Mouse (Mus musculus) embryo, embryonic 10 days (tissue): ENCODE results near the gene Ifitm10.
"Not testable (repeated sequence)": the region's sequence is repeated elsewhere in the genome, so short reads cannot be mapped to it uniquely, and the experiment has no call there.

Experiments
- DNase-seq: peaks from one replicate; pipeline ENCODE4 v3.0.0-alpha.2; 2015; ENCODE audit warnings: low spot score

Gene Ifitm10

DNA sequence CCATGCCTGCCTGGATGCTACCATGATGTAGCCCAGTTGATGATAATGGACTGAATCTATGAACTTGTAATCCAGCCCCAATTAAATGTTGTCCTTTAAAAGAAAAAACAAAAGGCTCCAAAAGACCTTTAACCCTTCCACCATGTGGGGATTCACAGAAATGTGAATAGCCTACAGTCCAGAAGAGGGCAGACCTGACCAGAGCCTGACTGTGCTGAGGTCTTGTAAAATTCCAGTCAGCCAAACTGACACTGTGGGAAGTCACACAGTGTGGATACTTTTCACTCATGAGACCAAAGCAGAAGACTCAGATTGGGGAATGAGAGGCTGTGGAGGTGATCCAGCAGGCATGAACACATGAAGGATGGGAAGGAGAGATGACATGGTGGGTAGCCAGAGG, 12.8 kb downstream of the Ifitm10 start:
- DNase-seq, result no peak

GRCm38 (mm10) chr7:142359129-142359528, 14.4 kb downstream of the Ifitm10 start:
- no peak for DNase-seq

GRCm38 (mm10) chr7:142357566-142357965, 16.0 kb downstream of the Ifitm10 start:
- no peak for DNase-seq

DNA sequence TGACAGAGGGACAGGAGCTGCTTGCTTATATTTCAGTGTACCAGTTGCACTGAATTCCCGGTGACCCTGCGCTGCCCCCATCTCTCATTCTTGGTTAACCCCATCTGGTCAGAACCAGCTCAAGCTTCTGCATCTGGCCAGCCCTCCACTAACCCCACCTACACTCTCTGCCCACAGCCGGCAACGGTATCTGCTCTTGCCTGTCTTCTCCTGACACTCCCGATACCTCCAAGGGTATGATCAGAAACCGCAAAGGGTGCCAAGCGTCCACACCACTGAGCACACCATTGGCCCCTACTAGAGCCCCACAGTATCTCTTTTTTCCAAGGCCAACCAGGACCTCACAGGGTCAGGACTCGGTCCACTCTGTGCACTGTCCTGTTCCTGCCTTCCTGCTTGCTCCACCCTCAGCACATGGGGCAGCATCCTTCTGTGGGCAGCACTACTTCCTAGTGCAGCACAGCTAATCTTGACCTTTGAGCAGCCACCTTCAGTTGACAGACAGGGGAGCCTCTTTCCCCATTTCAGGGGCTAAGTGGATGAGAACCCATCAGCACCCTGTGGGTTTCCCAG, 18.8 kb downstream of the Ifitm10 start:
- no peak for DNase-seq

- DNase-seq, result no peak
Measured at GRCm38 (mm10) chr7:142353854-142354253, 19.7 kb downstream of the Ifitm10 start.

DNA sequence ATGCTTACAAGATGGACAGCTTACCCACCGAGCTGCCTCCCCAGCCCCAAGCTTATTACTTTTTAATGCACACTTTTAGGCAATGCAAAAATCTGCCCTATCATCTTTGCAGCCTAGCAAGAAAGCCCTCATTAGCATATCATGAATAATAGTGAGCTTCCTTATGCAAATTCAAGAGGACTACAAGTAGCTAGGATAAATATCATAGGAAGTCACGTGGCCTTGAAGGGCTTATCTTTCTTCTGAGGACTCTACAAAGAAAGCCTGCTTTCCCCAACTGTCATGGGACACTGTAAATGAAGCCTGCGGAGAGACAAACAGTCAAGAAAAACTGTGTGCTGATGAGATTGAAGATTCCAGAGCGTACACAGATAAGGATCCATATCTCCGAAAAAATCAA, 22.0 kb downstream of the Ifitm10 start:
- no peak for DNase-seq

DNA sequence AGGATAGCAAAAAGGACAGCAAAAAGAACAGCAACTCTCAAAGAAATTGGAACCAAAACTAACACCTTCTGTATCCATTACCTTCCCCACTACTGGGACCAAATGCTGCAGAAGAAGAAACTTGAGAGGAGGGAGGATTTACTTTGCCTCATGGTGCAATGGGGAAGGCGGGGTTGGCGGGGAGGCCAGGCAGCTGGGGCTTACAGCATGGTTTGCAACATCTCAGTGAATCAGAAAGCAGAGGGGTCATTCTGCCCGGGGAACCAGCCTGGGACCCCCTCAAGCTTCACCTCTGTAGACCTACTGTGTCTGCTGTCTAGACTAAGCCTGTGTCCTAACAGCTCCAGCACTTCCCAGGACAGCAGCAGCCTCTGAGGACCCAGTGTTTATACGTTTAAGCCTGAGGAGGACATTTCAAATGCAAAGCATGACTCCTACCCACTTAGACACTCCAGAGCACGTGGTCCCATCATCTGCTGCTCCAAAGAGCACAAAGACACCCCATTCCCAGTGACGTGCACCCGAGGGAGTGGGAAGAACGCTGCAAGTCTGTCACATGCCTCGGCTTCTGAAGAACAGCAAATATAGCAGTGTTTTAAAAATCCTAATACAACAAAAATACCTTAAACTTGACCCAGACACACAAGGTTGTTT, 24.1 kb downstream of the Ifitm10 start:
- no peak for DNase-seq

DNA sequence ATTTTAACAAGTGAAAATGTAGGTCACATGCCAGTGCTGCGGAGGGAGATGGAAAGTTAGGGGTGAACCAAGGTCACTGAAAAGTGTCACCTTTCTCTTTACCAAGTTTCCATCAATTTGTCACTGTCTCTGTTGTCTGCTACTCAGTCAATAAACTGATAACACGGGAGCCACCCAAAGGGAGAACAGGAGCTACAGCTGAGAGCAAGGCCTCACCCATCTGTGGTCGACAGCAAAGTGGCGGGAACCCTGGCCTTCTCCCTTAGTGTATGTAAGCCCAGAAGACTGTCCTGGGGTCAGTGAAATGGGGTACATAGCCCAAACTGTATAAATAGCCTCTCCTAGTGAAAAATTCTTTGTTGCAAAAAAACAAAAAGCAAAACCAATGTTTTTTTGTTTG, 26.0 kb downstream of the Ifitm10 start:
- no peak for DNase-seq

- DNase-seq, result no peak
Measured at GRCm38 (mm10) chr7:142342247-142342640, 31.3 kb downstream of the Ifitm10 start.

GRCm38 (mm10) chr7:142341564-142342246, 31.8 kb downstream of the Ifitm10 start:
- DNase-seq, result no peak

DNA sequence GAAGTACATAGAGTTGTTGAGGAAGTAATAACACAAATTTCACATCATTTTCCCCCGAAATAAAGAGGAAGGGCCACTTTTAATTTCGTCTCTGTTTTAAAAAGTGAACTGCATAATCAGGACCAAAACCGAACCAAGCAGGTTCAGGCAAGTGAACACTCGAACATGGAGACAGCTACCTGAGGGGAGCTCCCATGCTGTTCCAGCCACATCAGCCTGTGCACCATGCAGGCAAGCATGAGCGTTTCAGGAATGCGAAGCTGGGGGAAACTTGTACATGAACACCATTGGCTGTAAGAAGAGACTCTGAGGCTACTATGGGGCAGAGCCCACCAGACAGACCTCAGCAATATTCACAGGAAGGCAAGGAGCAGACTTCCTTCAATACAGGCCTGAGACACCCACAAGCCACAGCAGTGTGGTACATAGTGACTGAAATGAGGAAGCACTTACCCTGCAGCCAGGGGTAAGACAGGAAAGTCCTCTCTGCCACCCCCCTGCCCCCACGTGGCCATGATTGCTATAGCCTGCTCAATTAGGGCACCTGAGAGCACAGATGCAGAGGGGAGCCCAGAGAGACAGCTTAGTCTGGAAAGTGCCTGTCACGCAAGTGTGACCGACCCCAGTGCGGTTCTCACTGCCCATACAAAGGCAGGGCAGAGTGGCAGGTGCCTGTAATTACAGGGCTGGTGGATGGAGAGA, 33.1 kb downstream of the Ifitm10 start:
- DNase-seq, result no peak

GRCm38 (mm10) chr7:142335151-142335550, 38.4 kb downstream of the Ifitm10 start:
- DNase-seq, result no peak

GRCm38 (mm10) chr7:142334246-142334645, 39.3 kb downstream of the Ifitm10 start:
- DNase-seq, result peak; percentile 96

- not testable (repeated sequence) for DNase-seq
Measured at GRCm38 (mm10) chr7:142332741-142333140, 40.8 kb downstream of the Ifitm10 start.

DNA sequence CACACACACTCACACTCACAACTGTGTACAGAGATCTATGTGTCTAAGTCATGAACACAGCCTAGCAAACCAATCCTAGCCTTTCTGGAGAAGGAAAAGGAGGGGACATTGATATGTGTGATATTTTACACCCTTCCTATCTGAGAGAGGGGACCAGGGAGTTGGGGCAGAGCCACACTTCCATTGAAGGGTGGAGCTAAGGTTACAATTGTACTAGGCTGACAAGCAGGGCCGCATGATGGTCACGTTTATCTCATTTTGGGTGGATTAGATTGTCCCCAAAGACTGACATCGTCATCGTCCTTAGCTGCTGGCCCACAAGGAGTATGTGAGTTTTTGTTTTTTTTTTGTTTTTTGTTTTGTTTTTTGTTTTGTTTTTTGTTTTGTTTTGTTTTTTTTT, 42.3 kb downstream of the Ifitm10 start:
- DNase-seq, result no peak

- peak; percentile 52 for DNase-seq
Measured at GRCm38 (mm10) chr7:142330271-142330724, 43.3 kb downstream of the Ifitm10 start.

GRCm38 (mm10) chr7:142328507-142328906, 45.0 kb downstream of the Ifitm10 start:
- DNase-seq, result peak; percentile 52

DNA sequence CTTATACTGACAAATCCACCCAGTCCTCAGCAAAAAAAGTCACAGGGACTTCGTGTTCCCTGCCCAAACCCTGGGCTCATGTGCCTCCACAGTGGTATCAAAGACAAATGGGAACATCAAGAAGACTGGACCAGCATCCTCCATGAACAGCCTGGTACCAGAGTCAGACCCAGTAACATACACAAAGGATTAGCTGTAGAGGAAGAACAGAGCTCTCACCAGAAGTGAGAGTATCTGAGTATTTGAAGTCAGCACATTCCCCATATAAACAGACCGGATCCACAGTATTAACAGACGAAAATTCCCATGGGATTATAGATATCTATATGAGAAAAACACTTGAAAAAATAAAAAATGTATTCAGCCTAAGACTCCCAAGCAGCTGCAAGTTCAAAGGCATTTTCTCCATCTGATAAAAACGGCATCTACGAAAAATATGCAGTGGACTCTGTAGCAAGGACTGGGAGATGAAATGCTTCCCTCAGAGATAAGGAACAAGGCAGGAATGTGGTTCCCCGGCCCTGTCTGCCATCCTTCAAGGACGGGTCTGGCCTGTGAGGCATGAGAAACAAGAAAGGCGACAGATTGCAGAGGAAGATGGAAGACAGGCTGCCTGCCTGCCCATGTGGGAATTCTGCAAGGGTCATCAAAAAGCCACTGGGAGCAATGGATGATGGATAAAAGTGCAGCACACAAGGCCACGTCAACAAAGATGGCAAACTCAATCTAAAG, 46.7 kb downstream of the Ifitm10 start:
- DNase-seq, result peak; percentile 50

DNA sequence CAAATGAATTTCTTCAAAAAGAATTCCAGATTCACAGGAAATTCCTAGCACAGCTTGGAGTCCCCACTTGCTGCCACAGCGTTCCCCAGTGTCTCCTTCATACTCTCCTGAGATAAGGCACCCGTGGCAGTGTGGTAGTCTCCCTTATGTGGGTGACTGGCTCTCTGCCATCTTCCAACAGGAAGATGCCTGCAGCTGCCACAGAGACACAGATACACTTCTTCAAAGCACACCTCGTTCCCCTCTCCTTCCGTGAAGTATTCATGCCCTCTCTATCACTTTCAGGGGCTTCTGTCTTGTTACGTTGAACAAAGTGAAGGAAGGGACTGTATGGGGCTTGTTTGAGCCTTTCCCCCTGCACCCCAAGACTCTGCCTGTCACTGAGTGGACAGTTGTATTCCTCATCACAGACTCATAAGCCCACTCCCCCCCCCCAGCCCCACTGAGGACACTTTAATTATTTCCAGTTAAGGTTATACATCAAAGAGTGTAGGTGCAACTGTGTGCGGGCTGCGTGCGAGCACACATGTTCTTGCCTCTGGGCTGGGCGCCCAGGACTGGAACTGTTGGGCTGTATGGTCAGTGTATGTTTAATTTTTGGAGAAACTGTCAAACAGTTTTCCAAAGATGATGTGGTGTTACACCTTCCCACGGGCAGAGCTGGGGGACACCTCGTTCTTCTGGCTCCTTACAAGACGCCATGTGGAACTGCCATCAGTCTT, 50.0 kb downstream of the Ifitm10 start:
- DNase-seq, result no peak

GRCm38 (mm10) chr7:142322641-142323040, 50.9 kb downstream of the Ifitm10 start:
- DNase-seq, result no peak

DNA sequence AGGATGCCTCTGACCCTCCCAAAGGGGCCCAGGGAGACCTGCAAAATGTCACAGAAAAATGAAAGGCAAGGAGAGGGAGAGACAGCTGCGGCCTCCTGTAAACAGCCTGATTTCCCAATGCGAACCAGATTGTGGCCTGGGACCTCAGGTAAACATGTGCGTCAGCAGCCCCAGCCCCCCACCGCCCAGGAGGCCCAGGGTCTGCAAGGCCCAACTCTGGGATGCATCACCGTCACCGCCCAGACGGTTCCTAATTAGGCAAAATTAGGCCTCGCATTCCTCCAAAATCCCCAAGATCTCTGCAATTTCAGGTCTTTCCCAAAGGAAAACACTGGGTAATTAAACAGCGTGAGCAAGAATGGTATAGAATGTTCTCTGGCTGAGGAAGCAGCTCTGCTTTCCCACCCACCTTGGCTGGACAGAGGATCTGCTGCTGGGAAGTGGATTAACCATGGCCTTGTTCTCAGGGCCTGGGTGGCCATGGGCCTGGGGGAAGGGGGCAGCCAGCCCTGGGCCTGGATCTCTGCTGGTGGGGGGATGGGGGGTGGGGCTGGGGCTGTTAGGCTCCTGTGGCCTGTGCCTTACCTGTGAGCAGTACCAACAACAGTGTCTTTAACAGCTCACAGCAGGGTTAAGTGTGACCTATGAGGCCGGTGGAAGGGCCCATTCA, 51.8 kb downstream of the Ifitm10 start:
- not testable (repeated sequence) for DNase-seq
